Comparison of ENCODE assay signal across 32 mouse cellular contexts in the genomic region with DNA sequence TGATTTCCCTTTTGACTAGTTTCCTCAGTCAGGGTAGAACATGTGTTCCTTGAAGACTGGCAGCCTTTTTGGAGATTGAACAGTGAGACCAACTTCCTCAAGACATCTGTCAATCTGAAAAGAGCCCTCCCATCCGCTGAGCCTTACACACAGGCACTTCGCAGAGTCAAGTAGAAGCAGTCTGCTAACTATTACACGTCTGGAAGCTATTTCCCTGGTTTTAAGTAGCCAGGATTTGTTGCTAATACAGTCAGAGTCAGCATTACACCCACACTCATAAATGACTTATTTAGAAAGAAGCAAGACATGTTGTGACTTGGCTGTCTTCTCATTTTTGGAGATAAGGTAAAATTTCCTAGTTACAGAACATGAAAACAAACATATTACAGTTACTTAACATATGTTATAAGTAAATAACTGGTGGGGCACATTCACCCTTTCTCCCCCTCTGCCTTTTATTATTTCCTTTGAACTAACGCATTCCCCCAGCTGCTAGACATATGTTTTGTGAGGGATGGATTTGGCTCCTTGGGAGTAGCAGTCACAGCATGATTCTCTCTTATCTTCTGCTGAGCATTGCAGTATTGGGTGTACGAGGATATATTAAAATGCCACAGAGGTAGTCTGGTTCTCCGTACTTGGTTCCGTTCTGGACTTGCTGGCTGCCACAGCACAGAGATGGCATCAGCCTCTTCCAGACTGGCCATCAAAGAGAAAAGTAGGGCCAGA.
A peak's percentile ranks its signal among the peaks of the same experiment; 100 is the strongest.
DNase-seq lines count a peak whose midpoint lies in the region; ATAC-seq lines count a peak whose summit lies in the region.
"Had no signal": no experiment of that assay in that cellular context is flagged by ENCODE, and none has a peak within 500 bp of the region (broad histone marks: within the 10 kb centered on the region; RNA-seq: fewer than 3 reads in every experiment).

No protein-coding gene starts in this region.

- ATAC-seq in limb, embryonic 12.5 days (ENCODE audit: insufficient number of reproducible peaks, insufficient read depth, low FRiP score, low TSS enrichment, low read depth): no peak; the same call in 1 of the 2 replicates
- ATAC-seq in hindbrain, embryonic 11.5 days (ENCODE audit: low FRiP score): no peak
- no peak for ATAC-seq in inflammation-experienced regulatory T-cells, adult 6 months
- ATAC-seq: forebrain, embryonic 13.5 days; intestine, embryonic 15.5 days had no signal

- no peak overlapping the region for H3K4me3 ChIP-seq in limb, embryonic 12.5 days (replicated peaks)
- no peak overlapping the region for H3K4me3 ChIP-seq in limb, embryonic 10.5 days
- H3K4me3 ChIP-seq in hindbrain, embryonic 11.5 days (ENCODE audit: low read depth, low read length): no peak overlapping the region
- H3K4me3 ChIP-seq: embryonic facial prominence, embryonic 12.5 days; erythroblast, embryonic 14.5 days; forebrain, embryonic 13.5 days; heart, embryonic 12.5 days; intestine, embryonic 15.5 days; left cerebral cortex, adult 2 months; liver, embryonic 13.5 days; megakaryocyte, embryonic 14.5 days; neural tube, embryonic 12.5 days; stomach, embryonic 15.5 days had no signal

- H3K9me3 ChIP-seq in limb, embryonic 12.5 days: no peaks in the 10 kb centered on the region
- H3K9me3 ChIP-seq in limb, embryonic 10.5 days (replicated peaks): no peaks in the 10 kb centered on the region
- H3K9me3 ChIP-seq in hindbrain, embryonic 11.5 days (ENCODE audit: control insufficient read depth, low read length): no peaks in the 10 kb centered on the region
- H3K9me3 ChIP-seq: embryonic facial prominence, embryonic 12.5 days; forebrain, embryonic 13.5 days; heart, embryonic 12.5 days; intestine, embryonic 15.5 days; liver, embryonic 13.5 days; neural tube, embryonic 12.5 days; stomach, embryonic 15.5 days had no signal

- H3K9ac ChIP-seq in limb, embryonic 12.5 days (replicated peaks): no peak overlapping the region
- H3K9ac ChIP-seq in hindbrain, embryonic 11.5 days (ENCODE audit: low read depth, low read length): no peak overlapping the region
- H3K9ac ChIP-seq: embryonic facial prominence, embryonic 12.5 days; forebrain, embryonic 13.5 days; heart, embryonic 12.5 days; hindbrain, embryonic 14.5 days; intestine, embryonic 15.5 days; liver, embryonic 13.5 days; neural tube, embryonic 12.5 days; stomach, embryonic 15.5 days had no signal

- no peaks in the 10 kb centered on the region for H3K27me3 ChIP-seq in limb, embryonic 12.5 days
- H3K27me3 ChIP-seq in limb, embryonic 10.5 days (ENCODE audit: low read depth, poor library complexity, severe bottlenecking): no peaks in the 10 kb centered on the region
- H3K27me3 ChIP-seq in hindbrain, embryonic 11.5 days (ENCODE audit: control insufficient read depth, insufficient read depth, low read length): no peaks in the 10 kb centered on the region
- H3K27me3 ChIP-seq: embryonic facial prominence, embryonic 12.5 days; forebrain, embryonic 13.5 days; heart, embryonic 12.5 days; intestine, embryonic 15.5 days; liver, embryonic 13.5 days; megakaryocyte, embryonic 14.5 days; neural tube, embryonic 12.5 days; stomach, embryonic 15.5 days had no signal

- WGBS in limb, embryonic 12.5 days: 19% methylated on average over 7 of the region's 7 CpGs
- 48% methylated on average over 7 of the region's 7 CpGs for WGBS in limb, embryonic 10.5 days
- 77% methylated on average over 7 of the region's 7 CpGs for WGBS in hindbrain, embryonic 11.5 days

- DNase-seq in limb, embryonic 10.5 days (ENCODE audit: low spot score): no peak
- DNase-seq in embryo, embryonic 11.5 days (ENCODE audit: low read depth, low spot score): peak; percentile 1
- DNase-seq in forelimb bud, embryonic 11.5 days (ENCODE audit: low read depth, low spot score): peak; percentile 42
- DNase-seq in hindbrain, embryonic 11.5 days (ENCODE audit: low spot score): no peak
- no peak for DNase-seq in ovary, postnatal 14 days (ENCODE audit: low spot score)
- DNase-seq: adrenal gland, adult 2 months; cerebellum, adult 11-12 months; cerebellum, postnatal 14 days; gastrocnemius, postnatal 14 days; heart, adult 11 months; heart, postnatal 10 days; kidney, adult 8-10 months; kidney, postnatal 10 days; liver, embryonic 13.5 days; lung, adult 2 months; lung, postnatal 36 days; midbrain, embryonic 14.5 days; retina, postnatal 1 day; thymus, adult 18-20 months; thymus, postnatal 4 days had no signal

- H3K4me2 ChIP-seq in limb, embryonic 12.5 days: no peak overlapping the region
- H3K4me2 ChIP-seq in hindbrain, embryonic 11.5 days (replicated peaks; ENCODE audit: low read depth, low read length): no peak overlapping the region
- H3K4me2 ChIP-seq: embryonic facial prominence, embryonic 12.5 days; forebrain, embryonic 13.5 days; heart, embryonic 12.5 days; hindbrain, embryonic 14.5 days; intestine, embryonic 15.5 days; liver, embryonic 13.5 days; neural tube, embryonic 12.5 days; stomach, embryonic 15.5 days had no signal

- H3K36me3 ChIP-seq in limb, embryonic 12.5 days: no peaks in the 10 kb centered on the region
- H3K36me3 ChIP-seq in limb, embryonic 10.5 days: no peaks in the 10 kb centered on the region
- no peaks in the 10 kb centered on the region for H3K36me3 ChIP-seq in hindbrain, embryonic 11.5 days (ENCODE audit: control insufficient read depth, insufficient read depth, low read length)
- H3K36me3 ChIP-seq: embryonic facial prominence, embryonic 12.5 days; heart, embryonic 12.5 days; intestine, embryonic 15.5 days; liver, embryonic 13.5 days; neural tube, embryonic 12.5 days; stomach, embryonic 15.5 days had no signal

- peak overlapping the region; percentile 2; the same call in 1 of the 2 replicates for H3K27ac ChIP-seq in limb, embryonic 12.5 days
- no peak overlapping the region for H3K27ac ChIP-seq in limb, embryonic 10.5 days
- no peak overlapping the region for H3K27ac ChIP-seq in hindbrain, embryonic 11.5 days (ENCODE audit: low read depth, low read length)
- H3K27ac ChIP-seq: embryonic facial prominence, embryonic 12.5 days; forebrain, embryonic 13.5 days; hindbrain, embryonic 14.5 days; intestine, embryonic 15.5 days; left cerebral cortex, adult 2 months; liver, embryonic 13.5 days; neural tube, embryonic 12.5 days; stomach, embryonic 15.5 days had no signal

- peaks cover 5% of the 10 kb centered on the region; the same call in 1 of the 2 replicates for H3K4me1 ChIP-seq in limb, embryonic 12.5 days (replicated peaks)
- H3K4me1 ChIP-seq in limb, embryonic 10.5 days: peaks cover 7% of the 10 kb centered on the region
- H3K4me1 ChIP-seq in hindbrain, embryonic 11.5 days (replicated peaks; ENCODE audit: control insufficient read depth, insufficient read depth, low read length): no peaks in the 10 kb centered on the region
- H3K4me1 ChIP-seq: embryonic facial prominence, embryonic 12.5 days; forebrain, embryonic 13.5 days; heart, embryonic 12.5 days; intestine, embryonic 15.5 days; liver, embryonic 13.5 days; megakaryocyte, embryonic 14.5 days; neural tube, embryonic 12.5 days; stomach, embryonic 15.5 days had no signal

Comparison
In these comparisons a context has a peak if more than half of its experiments do, and no peak if none do; other contexts are left out.
1. DNase-seq: peak in embryo, embryonic 11.5 days (single experiment) and forelimb bud, embryonic 11.5 days (single experiment); none in limb, embryonic 10.5 days (single experiment), hindbrain, embryonic 11.5 days (single experiment) and ovary, postnatal 14 days (single experiment).